Mouse (Mus musculus): ENCODE measurements around the gene Fn3k. TPM values are rescaled to one million over a fixed set of nuclear protein-coding genes. Genes with fewer than 3 reads are reported as not detected.

Gene Fn3k
- polyA plus RNA-seq, 1 experiment from 2014 or later = 0.60 TPM

- WGBS = 37% methylated on average over 2 of the region's 2 CpGs
- Histone ChIP-seq H3K4me1 (replicated peaks; ENCODE audit: control insufficient read depth, insufficient read depth, low read length) (no peaks in the 10 kb centered on the region), H3K9me3 (ENCODE audit: control insufficient read depth, low read length) (no peaks in the 10 kb centered on the region)
These were observed 7.4 kb downstream of the Fn3k start for GRCm38 (mm10) chr11:121442076-121442475.

GRCm38 (mm10) chr11:121451216-121451726, 16.6 kb downstream of the Fn3k start:
- Histone ChIP-seq H3K27me3 (ENCODE audit: control insufficient read depth, insufficient read depth, low read depth, low read length) (no peaks in the 10 kb centered on the region), H3K27ac (ENCODE audit: low read length) (no peak overlapping the region), H3K9ac (ENCODE audit: low read length) (peak overlapping the region; percentile 77), H3K9me3 (ENCODE audit: control insufficient read depth, low read length) (no peaks in the 10 kb centered on the region), H3K36me3 (ENCODE audit: control insufficient read depth, insufficient read depth, low read length) (0 out of 2 replicates have a peak, but pooled peaks cover 2% of the 10 kb centered on the region), H3K4me2 (ENCODE audit: low read depth, low read length) (peak overlapping the region; percentile 74), H3K4me1 (replicated peaks; ENCODE audit: control insufficient read depth, insufficient read depth, low read length) (peaks cover 5% of the 10 kb centered on the region), H3K4me3 (ENCODE audit: low read length) (peak overlapping the region; percentile 87)
- ATAC-seq (ENCODE audit: low read depth) = peak; percentile 37
- WGBS = 20% methylated on average over 9 of the region's 9 CpGs

More at GRCm38 (mm10) chr11:121442076-121442475, 7.4 kb downstream of the Fn3k start:
- Histone ChIP-seq H3K4me2 (ENCODE audit: low read depth, low read length) (no peak overlapping the region), H3K36me3 (ENCODE audit: control insufficient read depth, insufficient read depth, low read length) (no peaks in the 10 kb centered on the region), H3K4me3 (ENCODE audit: low read length) (no peak overlapping the region), H3K27ac (ENCODE audit: low read length) (no peak overlapping the region), H3K27me3 (ENCODE audit: control insufficient read depth, insufficient read depth, low read depth, low read length) (no peaks in the 10 kb centered on the region), H3K9ac (ENCODE audit: low read length) (no peak overlapping the region)
- ATAC-seq (ENCODE audit: low read depth) = no peak

- H3K27me3 ChIP-seq (ENCODE audit: control insufficient read depth, insufficient read depth, low read depth, low read length) = no peaks in the 10 kb centered on the region
- no peaks in the 10 kb centered on the region for H3K9me3 ChIP-seq (ENCODE audit: control insufficient read depth, low read length)
- H3K36me3 ChIP-seq (ENCODE audit: control insufficient read depth, insufficient read depth, low read length) = 0 out of 2 replicates have a peak, but pooled peaks cover 2% of the 10 kb centered on the region
- peak; percentile 98 for ATAC-seq (ENCODE audit: low read depth)
- H3K27ac ChIP-seq (ENCODE audit: low read length) = peak within 1 kb of the TSS; percentile 15; the same call in 1 of the 2 replicates
- H3K4me2 ChIP-seq (ENCODE audit: low read depth, low read length) = peak within 1 kb of the TSS; percentile 74
- peak within 1 kb of the TSS; percentile 87 for H3K4me3 ChIP-seq (ENCODE audit: low read length)
- peaks cover 5% of the 10 kb centered on the region for H3K4me1 ChIP-seq (replicated peaks; ENCODE audit: control insufficient read depth, insufficient read depth, low read length)
- WGBS = under 1% methylated on average over 58 of the region's 58 CpGs
- H3K9ac ChIP-seq (ENCODE audit: low read length) = peak within 1 kb of the TSS; percentile 77
These were observed 17.3 kb downstream of the Fn3k start, which contains the start of gene Tbcd for GRCm38 (mm10) chr11:121451753-121452635. TSS of gene Tbcd (plus strand) at chr11:121451949.

- ATAC-seq (ENCODE audit: low read depth) = no peak
- Histone ChIP-seq H3K4me3 (ENCODE audit: low read length) (no peak overlapping the region), H3K27me3 (ENCODE audit: control insufficient read depth, insufficient read depth, low read depth, low read length) (no peaks in the 10 kb centered on the region), H3K9ac (ENCODE audit: low read length) (no peak overlapping the region), H3K4me1 (replicated peaks; ENCODE audit: control insufficient read depth, insufficient read depth, low read length) (no peaks in the 10 kb centered on the region), H3K4me2 (ENCODE audit: low read depth, low read length) (no peak overlapping the region), H3K36me3 (ENCODE audit: control insufficient read depth, insufficient read depth, low read length) (peaks cover 22% of the 10 kb centered on the region), H3K27ac (ENCODE audit: low read length) (no peak overlapping the region), H3K9me3 (ENCODE audit: control insufficient read depth, low read length) (no peaks in the 10 kb centered on the region)
- WGBS = 90% methylated on average over 3 of the region's 3 CpGs
These were observed 23.2 kb downstream of the Fn3k start for GRCm38 (mm10) chr11:121457874-121458273.

- Histone ChIP-seq H3K4me2 (ENCODE audit: low read depth, low read length) (no peak overlapping the region), H3K27ac (ENCODE audit: low read length) (no peak overlapping the region), H3K27me3 (ENCODE audit: control insufficient read depth, insufficient read depth, low read depth, low read length) (no peaks in the 10 kb centered on the region), H3K36me3 (ENCODE audit: control insufficient read depth, insufficient read depth, low read length) (peaks cover 11% of the 10 kb centered on the region), H3K4me3 (ENCODE audit: low read length) (no peak overlapping the region), H3K4me1 (replicated peaks; ENCODE audit: control insufficient read depth, insufficient read depth, low read length) (no peaks in the 10 kb centered on the region), H3K9me3 (ENCODE audit: control insufficient read depth, low read length) (no peaks in the 10 kb centered on the region), H3K9ac (ENCODE audit: low read length) (no peak overlapping the region)
- WGBS = 87% methylated on average over 6 of the region's 6 CpGs
- ATAC-seq (ENCODE audit: low read depth) = no peak
These were observed 32.7 kb downstream of the Fn3k start for GRCm38 (mm10) chr11:121467408-121467807.

GRCm38 (mm10) chr11:121474831-121475230, 40.1 kb downstream of the Fn3k start:
- Histone ChIP-seq H3K27me3 (ENCODE audit: control insufficient read depth, insufficient read depth, low read depth, low read length) (no peaks in the 10 kb centered on the region), H3K36me3 (ENCODE audit: control insufficient read depth, insufficient read depth, low read length) (no peaks in the 10 kb centered on the region)
- WGBS = 79% methylated on average over 3 of the region's 3 CpGs

GRCm38 (mm10) chr11:121475699-121476415, 41.1 kb downstream of the Fn3k start:
- no peaks in the 10 kb centered on the region for H3K9me3 ChIP-seq (ENCODE audit: control insufficient read depth, low read length)
- no peak; the same call in 1 of the 2 replicates for ATAC-seq (ENCODE audit: low read depth)
- H3K9ac ChIP-seq (ENCODE audit: low read length) = 0 out of 2 replicates have a peak overlapping the region, but pooled peaks have one; percentile 32
- no peaks in the 10 kb centered on the region for H3K36me3 ChIP-seq (ENCODE audit: control insufficient read depth, insufficient read depth, low read length)
- WGBS = 28% methylated on average over 9 of the region's 9 CpGs
- H3K4me2 ChIP-seq (ENCODE audit: low read depth, low read length) = no peak overlapping the region
- no peak overlapping the region for H3K27ac ChIP-seq (ENCODE audit: low read length)
- no peak overlapping the region for H3K4me3 ChIP-seq (ENCODE audit: low read length)
- no peaks in the 10 kb centered on the region for H3K4me1 ChIP-seq (replicated peaks; ENCODE audit: control insufficient read depth, insufficient read depth, low read length)
- no peaks in the 10 kb centered on the region for H3K27me3 ChIP-seq (ENCODE audit: control insufficient read depth, insufficient read depth, low read depth, low read length)

More at GRCm38 (mm10) chr11:121474831-121475230, 40.1 kb downstream of the Fn3k start:
- Histone ChIP-seq H3K4me1 (replicated peaks; ENCODE audit: control insufficient read depth, insufficient read depth, low read length) (no peaks in the 10 kb centered on the region), H3K27ac (ENCODE audit: low read length) (no peak overlapping the region), H3K9me3 (ENCODE audit: control insufficient read depth, low read length) (no peaks in the 10 kb centered on the region), H3K4me3 (ENCODE audit: low read length) (no peak overlapping the region), H3K4me2 (ENCODE audit: low read depth, low read length) (no peak overlapping the region), H3K9ac (ENCODE audit: low read length) (no peak overlapping the region)
- no peak for ATAC-seq (ENCODE audit: low read depth)

- H3K27ac ChIP-seq (ENCODE audit: low read length) = no peak overlapping the region
- no peaks in the 10 kb centered on the region for H3K4me1 ChIP-seq (replicated peaks; ENCODE audit: control insufficient read depth, insufficient read depth, low read length)
- H3K4me3 ChIP-seq (ENCODE audit: low read length) = no peak overlapping the region
- H3K36me3 ChIP-seq (ENCODE audit: control insufficient read depth, insufficient read depth, low read length) = no peaks in the 10 kb centered on the region
- no peak for ATAC-seq (ENCODE audit: low read depth)
- 88% methylated on average over 15 of the region's 15 CpGs for WGBS
- no peak overlapping the region for H3K9ac ChIP-seq (ENCODE audit: low read length)
- no peaks in the 10 kb centered on the region for H3K9me3 ChIP-seq (ENCODE audit: control insufficient read depth, low read length)
- H3K4me2 ChIP-seq (ENCODE audit: low read depth, low read length) = no peak overlapping the region
- no peaks in the 10 kb centered on the region for H3K27me3 ChIP-seq (ENCODE audit: control insufficient read depth, insufficient read depth, low read depth, low read length)
These were observed 44.9 kb downstream of the Fn3k start for GRCm38 (mm10) chr11:121479476-121480203.

Measured in lung, embryonic 16.5 days (tissue).